Mouse (Mus musculus) midbrain, embryonic 15.5 days (tissue): ENCODE measurements around the gene Immp2l. TPM values are rescaled to one million over a fixed set of nuclear protein-coding genes. Genes with fewer than 3 reads are reported as not detected.

ENCODE experiments used
- ATAC-seq: fragments of 200-750 bp; cut with Nextera tagmentation; replicated peaks from 2 replicates; pipeline ENCODE4 v1.8.0; 2017; ENCODE audit warnings: moderate TSS enrichment
- H3K27ac ChIP-seq: fragments of 300-500 bp; sonication (generic); 2 replicates; pipeline ENCODE4 v1.5.1; 2015; ENCODE audit warnings: mild to moderate bottlenecking, inconsistent platforms
- H3K27me3 ChIP-seq: fragments of 300-500 bp; sonication (generic); replicated peaks from 2 replicates; pipeline ENCODE4 v1.6.1; 2015; ENCODE audit warnings: inconsistent platforms
- H3K36me3 ChIP-seq: fragments of 300-500 bp; sonication (generic); replicated peaks from 2 replicates; pipeline ENCODE4 v1.6.1; 2015; ENCODE audit warnings: inconsistent platforms
- H3K4me1 ChIP-seq: fragments of 300-500 bp; sonication (generic); 2 replicates; pipeline ENCODE4 v1.6.1; 2015; ENCODE audit warnings: inconsistent platforms
- H3K4me2 ChIP-seq: fragments of 300-500 bp; sonication (generic); 2 replicates; pipeline ENCODE4 v1.6.1; 2015; ENCODE audit warnings: inconsistent platforms, mild to moderate bottlenecking, moderate library complexity
- H3K4me3 ChIP-seq: fragments of 300-500 bp; sonication (generic); 2 replicates; pipeline ENCODE4 v1.5.1; 2015; ENCODE audit warnings: mild to moderate bottlenecking, inconsistent platforms
- H3K9ac ChIP-seq: fragments of 300-500 bp; sonication (generic); 2 replicates; pipeline ENCODE4 v1.6.1; 2015; ENCODE audit warnings: mild to moderate bottlenecking, inconsistent platforms
- H3K9me3 ChIP-seq: fragments of 300-500 bp; sonication (generic); 2 replicates; pipeline ENCODE4 v1.6.1; 2016; ENCODE audit warnings: inconsistent platforms
- WGBS: fragments of 180-500 bp; shearing (Covaris S2); methylation state at CpG from one replicate; pipeline ENCODE4 v1.1.7; 2015; ENCODE audit warnings: mixed read lengths; 5-methylcytosine and 5-hydroxymethylcytosine counted together
- polyA plus RNA-seq: library from polyadenylated mRNA; unstranded; fragments of >200 nt; fragmentation: Nextera tagmentation; extraction: Ambion mirVana; gene quantifications from 2 replicates; pipeline ENCODE4 v1.2.1, GENCODE M21; 2015

Immp2l gene
- polyA plus RNA-seq, 1 experiment from 2014 or later, result 6.2 TPM

GRCm38 (mm10) chr12:41621341-41621740 lies 597.5 kb downstream of the Immp2l start:
- H3K27me3 ChIP-seq, result no peaks in the 10 kb centered on the region
- no peaks in the 10 kb centered on the region for H3K9me3 ChIP-seq
- H3K27ac ChIP-seq, result no peak overlapping the region
- H3K9ac ChIP-seq, result no peak overlapping the region
- no peaks in the 10 kb centered on the region for H3K36me3 ChIP-seq
- no peak for ATAC-seq
- no peak overlapping the region for H3K4me2 ChIP-seq
- no peaks in the 10 kb centered on the region for H3K4me1 ChIP-seq
- 78% methylated on average over 6 of the region's 6 CpGs for WGBS
- H3K4me3 ChIP-seq, result no peak overlapping the region

GRCm38 (mm10) chr12:41643262-41643661 lies 619.4 kb downstream of the Immp2l start:
- H3K9me3 ChIP-seq, result no peaks in the 10 kb centered on the region
- no peak overlapping the region for H3K27ac ChIP-seq
- H3K4me1 ChIP-seq, result peaks cover 9% of the 10 kb centered on the region; the same call in 1 of the 2 replicates
- no peak overlapping the region for H3K9ac ChIP-seq
- no peaks in the 10 kb centered on the region for H3K27me3 ChIP-seq
- H3K4me2 ChIP-seq, result no peak overlapping the region
- no peaks in the 10 kb centered on the region for H3K36me3 ChIP-seq
- H3K4me3 ChIP-seq, result no peak overlapping the region
- 21% methylated on average over 4 of the region's 4 CpGs for whole genome bisulfite sequencing
- ATAC-seq, result no peak

GRCm38 (mm10) chr12:41644802-41645551 lies 621.1 kb downstream of the Immp2l start:
- no peak overlapping the region for H3K9ac ChIP-seq
- no peaks in the 10 kb centered on the region for H3K27me3 ChIP-seq
- no peak overlapping the region for H3K27ac ChIP-seq
- no peaks in the 10 kb centered on the region for H3K9me3 ChIP-seq
- H3K4me3 ChIP-seq, result no peak overlapping the region
- no peak overlapping the region for H3K4me2 ChIP-seq
- WGBS, result 29% methylated on average over 4 of the region's 4 CpGs
- H3K36me3 ChIP-seq, result no peaks in the 10 kb centered on the region
- ATAC-seq, result no peak
- H3K4me1 ChIP-seq, result peaks cover 12% of the 10 kb centered on the region

DNA sequence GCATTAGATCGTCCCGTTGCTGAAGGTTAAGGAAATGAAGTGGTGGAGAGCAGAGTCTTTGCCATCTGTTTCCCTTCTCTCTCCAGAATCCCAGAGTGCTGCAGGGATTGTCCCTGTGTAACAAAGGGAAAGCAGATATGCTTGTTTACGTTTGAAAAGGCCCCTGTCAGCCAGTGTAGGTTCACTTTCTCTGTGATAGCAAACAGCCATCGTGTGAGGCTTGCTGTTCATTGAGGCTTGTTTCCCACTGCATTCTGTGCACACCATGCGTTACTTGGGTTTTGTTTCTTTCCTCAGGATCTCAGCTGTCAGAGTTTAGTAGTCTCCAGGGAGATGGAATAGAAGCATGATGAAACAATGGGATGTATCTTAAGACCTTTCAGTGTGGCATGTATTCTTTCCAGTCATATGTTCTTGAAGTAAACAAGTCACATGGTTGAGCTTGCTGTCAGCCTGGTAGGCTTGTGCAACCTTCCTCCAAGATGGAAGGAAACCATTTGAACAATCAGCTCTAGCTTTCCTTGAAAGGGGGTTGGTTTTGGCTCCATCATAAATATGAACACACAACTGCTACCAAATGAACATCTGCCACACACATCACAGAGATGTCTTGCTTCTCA lies 623.2 kb downstream of the Immp2l start:
- Histone ChIP-seq H3K27me3 (no peaks in the 10 kb centered on the region), H3K9me3 (no peaks in the 10 kb centered on the region), H3K36me3 (no peaks in the 10 kb centered on the region), H3K9ac (no peak overlapping the region), H3K4me2 (no peak overlapping the region), H3K27ac (no peak overlapping the region), H3K4me3 (no peak overlapping the region), H3K4me1 (peaks cover 20% of the 10 kb centered on the region)
- WGBS, result 4% methylated on average over 5 of the region's 5 CpGs
- peak; percentile 57 for ATAC-seq

- Histone ChIP-seq H3K4me3 (no peak overlapping the region), H3K4me1 (peaks cover 20% of the 10 kb centered on the region), H3K9ac (no peak overlapping the region), H3K9me3 (no peaks in the 10 kb centered on the region), H3K27me3 (no peaks in the 10 kb centered on the region), H3K4me2 (no peak overlapping the region), H3K36me3 (no peaks in the 10 kb centered on the region), H3K27ac (no peak overlapping the region)
- WGBS, result 80% methylated on average over 2 of the region's 2 CpGs
- ATAC-seq, result no peak
Observed at GRCm38 (mm10) chr12:41647675-41648074, 623.8 kb downstream of the Immp2l start.

DNA sequence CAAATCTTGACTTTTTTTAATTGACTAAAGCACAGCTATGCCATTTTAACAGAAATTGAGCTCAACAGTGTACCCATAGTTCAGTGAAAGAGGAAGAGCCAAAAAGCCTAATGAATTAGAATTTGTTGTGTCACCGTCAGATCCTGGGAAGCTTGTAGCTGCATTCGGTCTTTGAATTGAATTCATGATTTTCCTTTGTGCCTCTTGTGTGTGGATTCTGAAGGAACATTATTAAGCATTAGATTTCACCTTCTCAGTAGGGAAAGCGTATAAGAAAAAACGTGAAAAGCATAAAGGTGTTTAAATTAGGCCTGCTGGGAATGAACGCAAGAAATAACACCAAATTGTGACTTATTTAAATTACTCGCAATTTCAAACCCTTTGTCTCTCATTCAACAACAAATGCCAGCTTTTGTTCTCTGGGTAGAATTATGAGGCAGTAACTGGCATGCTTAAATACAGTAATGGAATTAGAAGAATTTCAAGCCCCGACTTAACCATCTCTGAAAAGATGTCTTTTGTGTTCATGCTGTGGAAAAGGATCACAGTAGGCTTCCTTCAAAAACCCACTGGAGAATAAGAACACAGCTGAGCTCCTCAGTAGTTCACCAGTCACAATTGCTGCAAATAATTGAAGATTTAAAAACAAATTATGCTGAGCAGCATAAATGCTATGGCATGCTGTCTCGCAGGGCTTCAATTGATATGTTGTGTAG lies 626.1 kb downstream of the Immp2l start:
- Histone ChIP-seq H3K4me1 (peaks cover 17% of the 10 kb centered on the region), H3K4me3 (no peak overlapping the region), H3K9me3 (no peaks in the 10 kb centered on the region), H3K27ac (peak overlapping the region; percentile 42; the same call in 1 of the 2 replicates), H3K36me3 (no peaks in the 10 kb centered on the region), H3K9ac (no peak overlapping the region), H3K27me3 (no peaks in the 10 kb centered on the region), H3K4me2 (no peak overlapping the region)
- peak; percentile 28; the same call in 1 of the 2 replicates for ATAC-seq
- 17% methylated on average over 8 of the region's 8 CpGs for whole genome bisulfite sequencing

DNA sequence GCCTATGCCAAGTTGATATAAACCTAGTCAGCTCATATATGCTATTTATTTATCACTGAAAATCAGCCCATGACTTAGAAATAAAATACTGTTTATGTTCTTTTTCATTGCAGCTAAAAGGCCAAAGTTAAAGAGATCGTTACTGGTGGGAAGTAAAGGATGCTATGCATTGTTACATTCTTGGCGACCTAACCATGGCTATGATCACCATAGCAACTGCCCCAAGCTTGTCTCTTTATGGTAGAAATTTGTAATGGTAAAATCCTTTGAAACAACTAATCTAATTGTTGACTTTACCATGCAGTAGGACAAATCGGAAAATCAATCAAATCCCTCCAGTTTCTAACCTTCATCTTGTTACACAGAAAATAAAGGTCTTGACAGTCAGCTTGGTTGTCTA lies 644.4 kb downstream of the Immp2l start:
- H3K4me1 ChIP-seq, result no peaks in the 10 kb centered on the region
- 43% methylated on average over 3 of the region's 3 CpGs for WGBS
- no peak for ATAC-seq

DNA sequence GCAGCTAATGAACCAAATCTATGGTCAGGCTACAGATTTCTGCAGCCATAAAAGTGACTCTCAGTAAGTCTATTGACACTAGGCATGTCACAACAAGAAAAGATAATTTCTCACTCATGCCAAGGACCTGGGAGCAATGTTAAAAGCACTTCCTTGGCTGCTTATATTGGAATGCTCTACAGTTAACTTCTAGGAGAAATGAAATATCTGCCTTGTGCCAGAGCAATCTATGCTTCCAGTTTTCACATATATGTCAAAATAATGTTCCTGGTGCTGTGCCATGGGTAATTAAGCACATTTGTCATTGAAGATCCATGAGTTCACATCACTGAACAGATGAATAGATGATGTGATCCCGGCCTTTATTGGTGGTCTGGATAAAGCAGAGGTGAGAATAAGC lies 645.6 kb downstream of the Immp2l start:
- no peak overlapping the region for H3K9ac ChIP-seq
- no peaks in the 10 kb centered on the region for H3K36me3 ChIP-seq
- no peak overlapping the region for H3K27ac ChIP-seq
- H3K4me2 ChIP-seq, result no peak overlapping the region
- H3K4me3 ChIP-seq, result no peak overlapping the region
- no peaks in the 10 kb centered on the region for H3K27me3 ChIP-seq
- 90% methylated on average over 1 of the region's 1 CpGs for WGBS
- no peaks in the 10 kb centered on the region for H3K4me1 ChIP-seq
- no peaks in the 10 kb centered on the region for H3K9me3 ChIP-seq
- no peak for ATAC-seq

More for the DNA sequence above, 644.4 kb downstream of the Immp2l start:
- H3K27me3 ChIP-seq, result no peaks in the 10 kb centered on the region
- no peaks in the 10 kb centered on the region for H3K36me3 ChIP-seq
- H3K9me3 ChIP-seq, result no peaks in the 10 kb centered on the region
- H3K9ac ChIP-seq, result no peak overlapping the region
- H3K4me3 ChIP-seq, result no peak overlapping the region
- no peak overlapping the region for H3K4me2 ChIP-seq
- H3K27ac ChIP-seq, result no peak overlapping the region

DNA sequence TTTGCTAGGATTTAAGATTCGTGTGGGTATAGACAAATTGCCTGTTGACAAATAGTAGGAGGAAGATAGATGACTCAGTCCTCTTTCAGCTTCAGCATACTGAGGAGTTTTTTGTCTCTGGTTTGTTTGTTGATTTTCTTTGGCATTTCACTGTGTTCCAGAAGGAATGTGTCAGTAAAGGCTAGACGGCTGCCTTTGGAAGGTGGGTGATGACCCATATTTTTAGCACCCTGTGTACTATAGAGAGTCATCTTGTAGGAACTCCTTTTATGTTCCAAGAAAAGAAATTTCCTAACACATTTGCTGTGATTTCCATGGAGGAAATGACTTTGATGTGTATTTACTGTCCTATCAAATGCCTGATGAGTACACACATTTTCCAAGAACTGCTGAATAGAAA lies 651.0 kb downstream of the Immp2l start:
- H3K27ac ChIP-seq, result no peak overlapping the region
- 71% methylated on average over 2 of the region's 2 CpGs for WGBS
- no peak for ATAC-seq
- no peaks in the 10 kb centered on the region for H3K36me3 ChIP-seq
- H3K4me3 ChIP-seq, result no peak overlapping the region
- no peaks in the 10 kb centered on the region for H3K9me3 ChIP-seq
- H3K4me1 ChIP-seq, result no peaks in the 10 kb centered on the region
- H3K27me3 ChIP-seq, result no peaks in the 10 kb centered on the region
- H3K9ac ChIP-seq, result no peak overlapping the region
- no peak overlapping the region for H3K4me2 ChIP-seq

GRCm38 (mm10) chr12:41680141-41680540 lies 656.3 kb downstream of the Immp2l start:
- H3K27me3 ChIP-seq, result no peaks in the 10 kb centered on the region
- no peak overlapping the region for H3K4me2 ChIP-seq
- no peak overlapping the region for H3K27ac ChIP-seq
- 100% methylated on average over 1 of the region's 1 CpGs for WGBS
- no peak overlapping the region for H3K9ac ChIP-seq
- H3K4me1 ChIP-seq, result no peaks in the 10 kb centered on the region
- ATAC-seq, result no peak
- H3K4me3 ChIP-seq, result no peak overlapping the region
- H3K36me3 ChIP-seq, result no peaks in the 10 kb centered on the region
- H3K9me3 ChIP-seq, result no peaks in the 10 kb centered on the region

- Histone ChIP-seq H3K9ac (no peak overlapping the region), H3K36me3 (no peaks in the 10 kb centered on the region), H3K27me3 (peaks cover 6% of the 10 kb centered on the region), H3K4me1 (no peaks in the 10 kb centered on the region), H3K4me3 (no peak overlapping the region), H3K4me2 (no peak overlapping the region), H3K27ac (no peak overlapping the region), H3K9me3 (no peaks in the 10 kb centered on the region)
- 35% methylated on average over 1 of the region's 1 CpGs for WGBS
- ATAC-seq, result no peak
Observed at GRCm38 (mm10) chr12:41682141-41682540, 658.3 kb downstream of the Immp2l start.

- no peak overlapping the region for H3K9ac ChIP-seq
- H3K4me1 ChIP-seq, result no peaks in the 10 kb centered on the region
- 32% methylated on average over 3 of the region's 3 CpGs for WGBS
- H3K27ac ChIP-seq, result no peak overlapping the region
- H3K27me3 ChIP-seq, result peaks cover 22% of the 10 kb centered on the region
- ATAC-seq, result no peak
- H3K4me3 ChIP-seq, result no peak overlapping the region
- no peak overlapping the region for H3K4me2 ChIP-seq
- H3K9me3 ChIP-seq, result no peaks in the 10 kb centered on the region
- H3K36me3 ChIP-seq, result no peaks in the 10 kb centered on the region
Observed at GRCm38 (mm10) chr12:41689809-41690208, 665.9 kb downstream of the Immp2l start.
